Mouse (Mus musculus) kidney, postnatal 25 days (tissue): ENCODE results near the gene Anxa4.

ENCODE experiments used
- DNase-seq, 2 experiments: peaks; one replicate each; pipeline ENCODE4 v3.0.0; 2021; ENCODE audit warnings: mixed read lengths in 2 of 2

Gene Anxa4

GRCm38 (mm10) chr6:86749817-86750216 lies 43.6 kb downstream of the Anxa4 start:
- no peak for DNase-seq

DNA sequence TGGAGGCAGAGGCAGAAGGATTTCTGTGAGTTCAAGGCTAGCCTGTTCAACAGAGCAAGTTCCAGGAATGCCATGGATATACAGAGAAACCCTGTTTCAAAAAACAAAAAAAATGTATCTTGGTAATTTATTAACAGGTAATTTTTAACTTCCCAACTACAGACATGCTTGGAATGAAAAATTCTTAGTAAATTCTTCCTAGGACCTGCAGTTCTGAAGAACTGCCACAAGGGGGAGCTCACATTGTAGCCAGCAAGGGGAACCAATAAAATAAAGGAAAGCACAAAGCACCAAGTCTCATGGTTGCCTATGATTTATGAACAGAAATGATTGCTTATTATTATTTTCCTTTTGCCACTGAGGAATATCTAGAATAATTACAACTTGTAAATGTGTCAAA lies 46.2 kb downstream of the Anxa4 start:
- DNase-seq = peak in 1 of 2 experiments; percentile 59

- no peak for DNase-seq
Measured at GRCm38 (mm10) chr6:86740652-86741051, 52.7 kb downstream of the Anxa4 start.

GRCm38 (mm10) chr6:86736830-86737229 lies 56.6 kb downstream of the Anxa4 start:
- no peak for DNase-seq

- DNase-seq = no peak
Measured at GRCm38 (mm10) chr6:86736313-86736712, 57.1 kb downstream of the Anxa4 start.

DNA sequence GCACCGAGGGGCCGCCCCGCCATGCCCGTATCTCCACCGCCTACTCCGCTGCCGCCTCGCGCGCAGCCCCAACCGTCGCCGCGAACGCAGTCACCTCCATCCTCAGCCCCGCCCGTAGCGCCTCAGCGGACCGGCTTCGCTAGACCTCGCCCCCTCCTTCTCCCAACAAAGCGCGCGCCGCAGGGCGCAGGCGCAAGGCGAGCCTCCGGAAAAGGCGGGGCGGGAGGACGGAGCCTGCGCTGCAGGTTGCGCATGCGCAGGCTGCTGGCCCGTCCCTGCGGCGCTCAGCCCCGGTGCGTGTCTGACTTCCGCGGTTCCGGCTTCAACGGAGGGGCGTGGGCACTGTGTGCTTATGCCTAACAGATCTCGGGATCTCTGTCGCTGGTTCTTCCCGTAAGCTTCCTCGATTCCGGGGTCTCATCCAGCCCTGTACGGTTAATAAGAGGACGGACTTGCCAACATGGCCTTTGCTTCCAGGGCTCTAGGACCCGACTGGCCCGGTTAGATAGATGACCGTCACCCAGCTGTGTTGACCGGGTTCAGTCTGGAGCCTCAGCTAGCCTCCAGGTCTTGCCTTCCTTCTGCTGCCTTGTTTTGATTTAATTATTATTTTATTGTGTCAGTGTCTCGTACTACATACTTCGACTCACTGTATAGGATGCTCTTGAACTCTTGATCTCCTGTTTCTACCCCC lies 60.1 kb downstream of the Anxa4 start, which contains the start of gene Gmcl1:
TSS of gene Gmcl1 (minus strand) at position 201 of the 694 bp plus-strand sequence.
- peak; percentile 92 to 97 for DNase-seq

DNA sequence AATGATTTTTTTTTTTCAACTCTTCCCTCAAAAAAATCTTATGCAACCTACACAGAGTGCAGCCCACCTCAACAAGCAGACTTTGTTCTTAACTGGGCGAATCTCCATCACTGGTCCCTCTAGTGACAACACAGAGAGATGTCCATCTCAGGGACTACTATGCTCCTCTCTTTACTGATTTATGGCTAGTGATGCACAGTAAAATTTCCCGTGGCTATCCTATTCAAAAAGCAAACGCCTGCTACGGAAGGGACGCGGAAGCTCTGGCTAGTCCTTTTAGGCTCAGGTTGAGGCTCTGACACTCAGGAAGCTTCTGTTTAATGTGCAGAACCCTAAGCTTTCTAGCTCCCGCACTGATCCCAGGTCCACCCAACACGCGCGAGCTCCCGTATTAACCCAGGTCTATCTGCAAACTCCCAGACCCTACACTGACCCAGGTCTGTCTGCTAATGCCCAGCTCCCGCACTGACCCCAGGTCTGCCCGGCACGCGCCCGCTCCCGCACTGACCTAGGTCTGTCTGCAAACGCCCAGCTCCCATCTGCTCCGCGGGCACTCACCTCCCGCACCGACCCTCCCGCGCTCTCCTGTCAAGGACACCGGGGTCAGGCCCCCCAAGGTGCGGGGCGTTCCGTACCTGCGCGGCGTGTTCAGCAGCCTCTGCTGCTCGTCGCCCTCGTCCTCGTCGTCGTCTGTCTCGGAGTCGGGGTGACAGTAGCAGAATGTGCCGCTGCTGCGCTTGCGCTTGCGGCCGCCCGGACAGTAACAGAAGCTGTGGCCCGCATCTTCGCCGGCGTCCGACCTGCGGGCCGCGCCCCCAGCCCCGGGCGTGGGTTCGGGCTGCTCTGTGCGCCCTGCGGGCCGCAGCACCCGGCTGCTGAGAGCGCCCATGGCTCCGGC lies 60.9 kb downstream of the Anxa4 start:
- peak; percentile 13 to 63 for DNase-seq

DNA sequence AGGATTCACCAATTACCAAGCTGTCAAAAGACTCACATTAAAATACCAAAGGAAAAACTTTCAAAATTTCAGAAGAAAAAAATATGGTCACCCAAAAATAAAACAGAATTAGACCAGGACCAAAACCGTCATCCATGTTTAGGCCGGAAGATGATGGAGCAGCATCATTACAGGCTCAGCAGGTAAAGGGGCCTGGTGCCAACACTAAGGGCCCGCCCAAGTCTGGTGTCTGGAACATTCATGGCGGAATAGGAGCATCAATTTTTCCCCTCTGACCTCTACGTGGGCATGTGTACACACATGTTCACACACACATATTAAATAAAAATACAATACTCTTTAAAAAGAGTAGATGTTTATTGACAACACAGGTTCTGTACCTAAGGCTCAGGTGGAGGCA lies 64.7 kb downstream of the Anxa4 start:
- no peak for DNase-seq

GRCm38 (mm10) chr6:86721977-86722376 lies 71.4 kb downstream of the Anxa4 start:
- DNase-seq = no peak

GRCm38 (mm10) chr6:86708072-86708774 lies 85.2 kb downstream of the Anxa4 start:
- DNase-seq = no peak

GRCm38 (mm10) chr6:86702577-86702976 lies 90.8 kb downstream of the Anxa4 start:
- no peak for DNase-seq

GRCm38 (mm10) chr6:86697903-86698302 lies 95.5 kb downstream of the Anxa4 start:
- no peak for DNase-seq

- DNase-seq = no peak
Measured at GRCm38 (mm10) chr6:86696213-86696612, 97.2 kb downstream of the Anxa4 start.

DNA sequence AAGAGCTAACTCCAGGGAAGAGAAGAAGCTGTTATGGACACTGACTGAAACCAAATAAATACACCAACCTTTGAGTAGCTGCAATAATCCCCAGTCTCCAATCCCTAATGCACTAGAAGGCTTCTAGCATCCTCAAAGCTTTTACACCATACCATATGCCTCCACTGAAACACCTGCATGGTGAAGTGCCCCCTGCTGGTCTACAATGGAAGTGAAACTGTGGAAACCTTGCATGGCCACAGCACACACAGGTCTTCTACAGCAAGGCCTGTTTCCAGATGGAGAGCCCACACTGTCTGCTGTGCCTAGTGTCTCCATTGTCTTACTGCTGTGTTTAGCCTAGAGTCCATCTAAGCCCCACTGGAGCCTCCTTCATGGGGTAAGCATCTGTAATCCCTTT lies 98.9 kb downstream of the Anxa4 start:
- DNase-seq = peak; percentile 54 to 75

GRCm38 (mm10) chr6:86689671-86690070 lies 103.7 kb downstream of the Anxa4 start:
- no peak for DNase-seq

DNA sequence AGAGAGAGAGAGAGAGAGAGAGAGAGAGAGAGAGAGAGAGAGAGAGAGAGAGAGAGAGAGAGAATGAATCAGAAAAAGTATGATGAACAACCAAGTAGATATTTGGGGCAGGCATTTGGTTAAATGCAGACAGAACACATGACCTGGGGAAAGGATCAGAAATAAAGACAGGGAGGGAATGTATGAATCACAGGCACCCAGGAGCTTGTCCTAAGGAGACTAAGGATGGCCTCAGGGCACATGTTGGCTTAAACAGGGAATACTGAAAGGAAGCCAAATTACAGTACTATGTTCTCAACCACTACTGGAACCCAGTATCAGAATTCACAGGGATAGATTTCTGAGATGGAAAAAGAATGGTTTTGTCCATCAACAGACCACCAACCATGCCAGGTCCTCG lies 106.4 kb downstream of the Anxa4 start:
- DNase-seq = no peak
